Mouse (Mus musculus) neutrophil, adult 5-6 weeks (primary cell): ENCODE data around the gene Mical3. TPM values are rescaled to one million over a fixed set of nuclear protein-coding genes. Genes with fewer than 3 reads are reported as not detected.

Experiments
- ATAC-seq: fragments of 151-379, 151-347 bp; 2 replicates; pipeline ENCODE4 v1.8.0; 2017; ENCODE audit warnings: mild to moderate bottlenecking, moderate TSS enrichment; ENCODE audit not compliant: insufficient number of reproducible peaks, poor library complexity, low FRiP score, severe bottlenecking; ENCODE audit errors: extremely low read depth
- total RNA-seq: library from RNA; stranded (forward); fragments of 200-1000 nt; gene quantifications from 2 replicates; pipeline ENCODE4 v1.2.3, GENCODE M21; 2017

The Mical3 gene
- total RNA-seq: 13.6 and 17.1 TPM in 2 replicates

DNA sequence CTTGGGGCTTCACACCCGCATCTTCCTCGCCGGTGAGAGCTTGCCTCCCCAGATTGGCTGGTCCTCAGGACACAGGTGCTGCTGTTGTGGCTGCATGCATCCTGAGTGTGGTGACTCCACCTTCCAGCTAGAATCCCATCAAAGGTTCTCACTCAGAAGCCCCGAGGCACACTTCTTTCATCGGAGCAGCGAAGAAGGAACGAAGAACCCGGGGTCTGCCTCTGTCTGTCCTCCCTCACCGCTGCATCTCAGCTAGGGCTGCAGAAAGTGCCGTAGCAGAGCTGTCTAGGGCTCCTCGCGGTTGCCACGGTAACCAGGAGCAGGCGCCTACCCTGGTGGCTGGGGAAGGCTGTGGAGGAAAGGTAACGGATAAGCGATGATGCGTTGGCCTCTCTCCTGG lies at the start of gene Mical3:
Mical3 (minus strand) TSS at position 227 of the 400 bp plus-strand sequence.
- no peak for ATAC-seq

DNA sequence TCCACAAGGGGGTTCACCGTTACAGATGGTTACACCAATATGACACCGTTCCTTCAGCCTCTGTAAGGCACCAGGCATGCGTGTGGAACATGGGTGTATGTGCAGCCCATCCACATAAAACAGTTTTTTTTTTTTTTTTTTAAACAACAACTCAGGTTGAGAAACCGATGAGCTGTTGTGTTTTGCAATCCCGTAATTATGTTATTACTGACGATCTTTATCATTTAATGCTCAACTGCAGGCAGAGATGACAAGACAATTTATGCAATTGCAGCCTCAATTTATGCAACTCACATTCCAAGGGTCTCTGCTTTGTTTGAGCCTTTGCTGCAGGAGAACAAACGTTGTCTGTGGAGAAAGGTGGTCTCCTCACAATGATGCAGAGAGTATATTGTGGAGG lies 49.0 kb upstream of the Mical3 start:
- no peak for ATAC-seq

DNA sequence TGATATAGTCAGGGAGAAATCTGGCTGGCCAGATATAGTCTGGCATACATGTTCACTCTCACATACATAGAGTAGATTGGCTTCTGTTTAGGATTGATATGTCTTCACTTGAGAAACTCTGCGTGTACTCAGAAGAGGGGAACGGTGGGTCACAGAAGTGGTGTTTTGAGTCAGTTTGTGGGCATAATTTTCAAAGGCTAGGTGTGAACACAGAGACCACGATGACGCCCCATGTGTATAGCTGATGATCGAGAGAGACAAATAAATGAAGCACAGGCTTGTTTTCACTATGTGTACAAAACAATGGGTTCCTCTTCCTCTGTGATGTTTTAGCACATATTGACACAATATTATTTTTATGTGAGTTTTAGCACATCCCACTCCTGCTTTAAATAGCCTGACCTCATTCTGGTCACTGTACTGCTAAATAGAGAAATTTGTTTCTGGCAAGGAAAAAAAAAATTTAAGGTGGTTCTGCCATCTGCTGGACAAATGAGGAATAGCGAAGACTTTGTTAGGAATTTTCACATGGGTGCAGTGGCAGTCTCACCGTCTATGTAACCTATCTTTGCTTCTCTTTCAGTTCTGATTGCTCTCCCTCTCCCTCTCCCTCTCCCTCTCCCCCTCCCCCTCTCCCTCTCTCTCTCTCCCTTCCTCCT lies 48.0 kb upstream of the Mical3 start:
- 0 out of 2 replicates have a peak, but pooled peaks have one; percentile 28 for ATAC-seq

DNA sequence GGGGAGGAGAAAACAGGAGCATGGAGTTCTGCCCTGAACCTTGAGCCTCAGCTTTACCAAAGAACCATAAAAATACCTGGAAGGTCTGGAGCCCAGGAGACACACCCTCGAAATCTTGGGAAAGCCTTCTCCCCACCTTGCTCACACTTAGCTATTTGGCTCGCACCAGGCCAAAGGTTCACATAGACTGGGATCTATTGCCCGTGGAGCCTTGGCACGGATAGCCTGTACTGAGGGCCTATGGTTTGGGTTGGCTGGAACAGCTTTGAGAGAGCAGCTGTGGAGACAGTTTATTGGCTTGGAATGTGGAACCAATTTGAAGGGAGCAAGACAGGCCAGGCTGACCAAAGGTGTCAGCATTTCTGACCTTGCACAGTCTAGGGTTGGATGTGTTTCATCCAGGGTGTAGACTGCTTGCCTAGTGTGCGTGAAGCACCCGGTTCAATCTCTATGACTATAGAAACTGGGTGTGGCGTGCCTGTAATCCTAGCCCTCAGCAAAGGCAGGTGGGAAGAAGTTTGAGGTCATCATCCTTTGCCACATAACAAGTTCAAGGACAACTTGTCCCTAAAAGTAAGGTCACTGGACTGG lies 46.4 kb upstream of the Mical3 start:
- no peak for ATAC-seq

DNA sequence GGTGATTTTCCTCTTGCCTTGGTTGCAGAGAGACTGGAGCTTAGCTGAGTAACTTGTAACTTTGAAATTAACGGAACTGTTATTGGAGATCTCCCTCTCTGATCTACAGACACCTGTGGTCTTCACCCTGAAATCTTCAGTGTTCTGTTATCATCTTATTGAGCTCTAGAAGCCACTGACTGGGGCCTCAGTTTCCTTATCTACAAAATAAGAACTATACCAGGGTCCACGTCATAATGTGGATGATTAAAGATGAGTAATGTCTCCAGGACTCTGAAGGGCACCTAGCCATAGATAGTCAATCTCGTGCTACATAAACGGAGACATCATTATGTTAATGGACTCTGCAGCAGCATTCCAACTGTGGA lies 45.9 kb upstream of the Mical3 start:
- no peak for ATAC-seq

DNA sequence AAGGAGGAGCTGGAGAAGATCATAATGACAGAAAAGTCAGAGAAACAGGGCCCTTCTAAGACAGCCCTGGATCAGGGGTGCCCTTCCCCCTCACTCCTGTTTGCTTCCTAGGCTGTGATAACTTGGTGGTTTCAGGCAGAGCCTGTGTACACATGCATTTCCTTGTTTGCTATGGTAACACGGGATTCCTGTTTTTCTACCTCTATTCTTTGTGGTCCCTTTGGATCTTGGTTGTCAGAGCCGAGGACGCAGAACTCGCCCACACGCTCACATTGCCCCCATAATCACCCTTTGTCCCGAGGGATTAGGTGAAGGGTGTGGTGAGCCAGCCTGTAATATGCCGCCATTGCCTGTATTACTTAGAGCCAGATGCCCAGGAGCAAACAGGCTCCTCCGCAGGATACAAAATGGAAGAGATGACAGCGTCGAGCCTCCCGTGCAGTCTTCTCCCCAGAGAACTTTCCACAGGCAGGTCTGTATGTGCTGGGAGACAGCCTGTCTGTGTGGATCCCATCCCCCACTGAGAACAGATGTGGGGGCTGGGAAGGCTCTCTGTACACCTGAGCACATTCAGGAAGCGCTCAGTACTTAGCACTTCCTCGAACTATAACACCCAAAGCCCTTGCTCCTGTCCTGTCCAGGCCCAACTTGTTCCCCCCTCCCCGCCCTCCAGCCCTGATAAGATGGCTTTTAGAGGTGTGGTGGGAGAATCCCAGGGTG lies 45.4 kb upstream of the Mical3 start:
- ATAC-seq: no peak

DNA sequence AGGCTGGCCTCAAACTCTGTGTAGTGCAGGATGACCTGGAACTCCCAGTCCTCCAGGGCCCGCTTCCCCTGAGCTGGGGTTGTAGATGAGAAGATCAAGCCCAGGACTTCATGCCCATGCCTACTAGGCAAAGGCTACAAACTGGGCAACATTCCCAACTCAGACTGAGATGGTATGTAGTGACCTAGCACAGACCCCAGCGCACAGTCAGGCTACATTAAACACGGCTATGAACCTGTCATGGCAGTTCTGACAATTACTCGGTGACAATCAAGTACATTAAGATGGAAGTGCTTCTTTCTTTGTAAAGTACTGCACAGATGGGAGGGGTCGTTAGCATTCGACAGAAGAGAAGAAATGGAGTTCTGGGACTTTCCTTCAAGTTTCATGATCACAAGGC lies 44.0 kb upstream of the Mical3 start:
- no peak for ATAC-seq

DNA sequence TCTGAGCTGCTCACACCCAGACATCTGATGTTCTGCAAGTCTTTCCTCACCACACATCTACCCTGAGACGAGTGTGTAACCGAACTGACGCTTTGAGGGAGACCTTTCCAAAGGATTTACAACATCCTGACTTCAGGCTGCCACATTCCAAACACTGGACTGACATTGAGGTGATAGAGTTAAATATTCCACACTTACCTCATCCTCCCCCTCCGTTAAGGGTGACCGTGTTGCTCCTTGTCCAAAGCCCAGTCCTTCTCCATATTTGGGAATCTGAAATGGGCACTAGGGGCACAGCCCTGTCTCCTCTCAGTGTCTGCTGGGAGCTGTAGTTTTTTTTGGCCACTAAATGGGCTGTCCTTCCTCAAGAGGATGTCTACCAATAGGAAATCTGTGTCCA lies 42.7 kb upstream of the Mical3 start:
- no peak for ATAC-seq

DNA sequence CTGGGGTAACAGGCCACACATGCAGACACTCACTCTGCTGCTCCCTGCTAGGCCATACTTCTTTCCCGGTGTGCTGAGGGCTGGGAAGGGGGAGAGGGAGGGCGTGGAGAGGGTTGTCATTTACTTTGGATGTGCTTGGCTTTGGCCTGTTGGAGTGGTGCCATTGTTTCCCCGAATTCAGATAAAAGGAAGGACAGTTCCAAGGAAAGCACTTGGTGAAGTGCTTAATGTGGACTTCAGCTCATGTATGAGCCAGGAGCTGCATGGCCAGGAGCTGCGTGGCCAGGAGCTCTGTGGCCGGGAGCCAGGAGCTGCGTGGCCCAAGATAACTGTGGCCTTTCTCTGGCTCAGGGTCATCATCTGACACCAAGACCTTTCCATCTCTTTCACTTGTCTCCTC lies 40.3 kb upstream of the Mical3 start:
- no peak for ATAC-seq

DNA sequence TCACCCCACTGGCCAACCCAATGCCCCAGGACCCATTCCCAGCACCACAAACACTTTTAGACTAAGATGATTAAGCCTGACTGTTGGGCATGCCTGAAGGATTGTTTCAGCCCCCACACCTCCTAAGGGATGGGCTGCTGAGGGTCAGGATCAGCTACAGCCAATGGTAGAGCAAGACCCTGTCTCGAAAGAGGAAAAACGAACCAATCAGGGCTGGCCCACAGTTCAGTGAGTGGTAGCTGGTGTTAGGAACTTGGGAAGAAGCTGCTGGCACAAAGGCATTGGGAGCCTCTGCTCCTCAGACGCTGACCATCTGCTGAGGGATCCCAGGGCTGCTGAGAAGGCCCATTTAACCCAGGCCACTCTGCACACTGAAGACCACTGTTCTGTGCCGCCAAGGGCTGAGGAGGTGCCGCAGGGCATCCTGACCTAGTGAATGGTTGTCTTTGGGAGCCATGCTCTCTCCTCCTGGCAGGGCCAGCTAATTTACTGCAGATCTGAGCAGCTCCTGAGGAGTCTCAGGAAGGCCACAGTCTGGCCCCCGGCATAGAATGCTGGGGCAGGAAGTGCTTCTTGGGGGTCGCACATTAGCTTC lies 36.7 kb upstream of the Mical3 start:
- no peak for ATAC-seq

DNA sequence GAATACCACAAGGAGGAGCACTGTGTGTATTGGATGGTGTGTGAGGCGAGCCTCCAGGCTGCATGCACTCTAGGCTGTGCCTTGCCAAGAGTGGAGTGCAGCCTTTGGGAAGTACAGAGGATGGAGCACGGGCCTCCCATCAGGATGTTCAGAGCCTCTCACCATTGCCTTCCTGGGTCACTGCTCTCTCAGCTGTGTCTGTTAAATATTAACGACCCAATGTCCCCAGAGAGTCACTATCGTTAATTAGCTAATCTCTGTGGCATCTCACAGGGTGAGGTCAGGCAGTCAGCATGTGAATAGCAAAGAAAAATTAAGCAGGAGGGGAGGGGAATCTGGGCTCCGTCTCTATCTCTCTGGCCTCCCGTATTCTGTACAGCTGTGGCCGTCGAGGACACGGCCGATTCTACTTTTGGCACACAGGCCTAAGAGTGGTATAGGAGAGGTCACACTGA lies 35.3 kb upstream of the Mical3 start:
- ATAC-seq: no peak

DNA sequence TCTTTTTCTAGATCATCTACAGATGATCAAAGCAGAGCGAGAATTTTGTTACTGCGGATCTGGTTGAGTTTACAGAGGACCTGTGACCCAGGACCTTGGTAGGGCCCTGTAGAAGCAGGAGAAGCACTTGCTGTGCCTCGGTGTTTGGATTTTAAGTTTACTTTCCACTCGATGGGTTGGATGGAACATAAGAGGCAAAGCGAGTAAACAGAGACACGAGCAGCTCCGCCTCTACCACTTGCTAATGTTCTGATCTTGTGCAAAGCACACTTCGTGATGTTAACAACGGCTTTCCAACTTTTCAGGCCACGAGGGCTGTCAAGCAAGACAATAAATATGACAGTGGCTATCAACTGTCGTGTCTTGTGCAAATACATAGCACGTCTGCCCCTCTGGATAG lies 31.8 kb upstream of the Mical3 start:
- no peak for ATAC-seq

DNA sequence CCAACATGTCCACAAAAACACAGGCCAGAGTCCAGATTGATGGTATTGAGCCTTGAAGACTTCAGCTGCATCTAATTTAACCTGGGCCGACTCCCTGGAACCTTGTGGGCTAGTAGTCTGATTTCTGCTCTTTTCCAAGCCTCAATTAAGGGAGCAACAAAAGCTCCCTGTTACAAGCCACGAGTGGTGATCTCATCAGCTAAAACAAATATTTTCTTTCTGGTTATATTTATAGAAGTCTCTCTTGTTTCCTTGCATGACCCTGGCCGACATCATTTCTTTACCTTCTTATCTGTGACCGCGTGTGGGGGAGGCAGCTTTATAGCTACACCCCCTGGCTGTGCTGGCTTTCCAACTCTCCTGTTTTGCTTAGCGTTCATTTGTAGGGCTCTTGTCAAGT lies 29.3 kb upstream of the Mical3 start:
- ATAC-seq: no peak

DNA sequence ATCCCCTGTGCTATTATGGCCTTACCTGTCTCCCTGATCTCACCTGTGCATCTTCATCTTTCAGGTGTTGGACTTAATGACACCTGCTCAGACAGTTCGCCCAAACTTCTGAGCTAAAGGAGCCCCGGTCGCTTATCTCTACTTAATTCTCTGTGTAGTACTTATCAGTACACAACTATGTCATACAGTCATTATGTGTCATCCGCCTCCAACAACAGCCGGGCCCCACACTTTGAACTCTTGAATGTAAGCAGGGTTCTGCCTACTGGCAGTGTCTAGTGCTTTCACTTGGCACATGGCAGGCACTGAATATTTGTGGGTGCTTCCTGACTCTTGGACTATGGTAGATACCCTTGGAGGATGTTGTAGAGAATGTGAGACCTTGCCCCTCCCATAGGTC lies 28.8 kb upstream of the Mical3 start:
- no peak for ATAC-seq

DNA sequence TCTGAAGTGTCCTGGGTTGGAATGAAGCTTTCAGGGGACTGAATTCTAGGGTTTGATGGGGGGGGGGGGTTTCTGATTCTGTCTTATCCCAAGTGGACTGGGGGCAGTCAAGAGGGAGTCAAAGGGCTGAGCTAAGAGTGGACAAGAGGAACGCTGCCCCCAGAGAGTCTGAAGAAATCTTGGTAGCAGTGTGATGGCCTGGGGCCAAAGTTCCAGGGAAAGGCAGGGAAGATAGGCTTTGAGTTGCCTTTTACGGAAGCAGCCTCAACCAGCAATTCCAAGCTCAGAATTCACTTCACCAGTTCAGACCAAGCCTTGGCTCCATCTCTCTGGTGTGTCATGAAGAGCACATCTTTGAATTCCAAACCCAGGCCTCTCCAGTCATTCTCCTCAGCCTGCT lies 25.2 kb upstream of the Mical3 start:
- no peak for ATAC-seq

DNA sequence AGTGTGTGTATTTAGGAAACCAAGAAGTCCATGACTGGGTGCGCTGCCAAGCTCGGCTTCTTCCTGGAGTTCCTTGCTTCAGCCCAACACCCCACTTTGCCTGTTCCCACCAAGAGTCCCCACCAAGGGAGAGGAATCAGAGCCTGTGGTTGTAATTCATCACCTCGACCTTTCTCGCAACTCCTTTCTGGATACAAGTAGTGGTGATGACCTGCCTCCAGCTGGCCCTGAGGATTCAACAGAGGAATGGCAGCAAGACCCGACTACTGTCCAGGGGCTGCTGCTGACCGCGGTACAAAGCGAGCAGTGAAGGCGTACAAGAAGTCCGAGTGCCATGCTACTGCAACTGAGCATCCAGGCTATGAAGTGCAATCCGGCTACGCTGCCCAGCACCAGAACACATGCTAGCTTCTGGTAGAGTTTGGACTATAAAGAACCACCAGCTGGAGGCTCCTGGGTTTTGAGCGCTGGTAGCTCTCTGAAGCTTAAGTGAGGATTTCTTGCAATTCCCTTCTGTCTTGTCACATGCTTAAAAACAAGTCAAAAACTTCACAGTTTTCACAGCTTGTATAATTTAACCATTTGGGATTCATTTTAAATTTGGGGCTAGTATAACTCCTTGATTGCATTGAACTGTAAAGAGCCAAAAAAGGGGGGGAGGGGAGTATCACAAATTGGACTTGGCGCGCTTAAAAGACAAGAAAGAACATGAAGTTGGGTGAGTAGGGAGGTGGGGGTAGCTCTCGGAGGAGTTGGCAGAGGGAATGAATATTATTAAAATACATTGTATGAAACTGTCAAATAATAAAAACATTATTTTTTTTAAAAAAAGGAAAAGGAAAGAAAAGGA lies 23.9 kb upstream of the Mical3 start:
- ATAC-seq: no peak

DNA sequence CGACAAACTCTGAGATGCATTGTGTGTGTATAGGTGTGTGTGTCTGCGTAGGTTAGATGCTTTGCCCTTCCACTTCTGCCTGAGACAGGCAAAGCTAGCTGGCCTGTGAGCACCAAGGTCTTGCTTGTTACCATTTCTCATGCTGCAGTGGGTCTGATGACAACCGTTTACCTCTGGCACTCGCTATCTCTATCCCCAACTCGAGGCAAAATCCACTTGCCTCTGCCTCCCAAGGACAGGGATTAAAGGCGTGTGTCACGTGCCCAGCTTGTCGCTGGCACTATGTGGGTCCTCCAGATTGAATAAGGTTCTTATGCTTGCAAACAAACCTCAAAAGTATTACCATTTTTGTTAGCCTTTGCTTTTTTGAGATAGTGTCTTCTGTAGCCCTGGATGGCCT lies 22.4 kb upstream of the Mical3 start:
- ATAC-seq: no peak

DNA sequence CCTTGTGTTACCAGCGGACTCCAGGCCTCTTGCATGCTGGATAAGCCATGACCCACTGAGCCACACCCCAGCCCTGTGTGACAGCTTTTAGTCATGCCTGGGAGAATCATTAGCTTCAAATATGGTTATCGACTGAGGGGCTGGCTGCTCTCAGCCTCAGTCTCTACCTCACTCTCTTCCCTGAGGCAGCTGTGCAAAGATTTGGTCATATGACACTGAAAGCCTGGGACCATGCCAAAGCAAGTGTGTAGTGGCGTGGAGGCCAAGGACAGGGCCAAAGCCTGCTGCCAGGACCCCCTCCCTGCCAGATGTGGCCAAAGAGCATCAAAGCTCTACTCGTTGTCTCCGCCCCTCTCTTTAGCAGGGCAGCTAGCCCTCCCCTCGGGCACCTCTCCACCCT lies 20.9 kb upstream of the Mical3 start:
- ATAC-seq: no peak

DNA sequence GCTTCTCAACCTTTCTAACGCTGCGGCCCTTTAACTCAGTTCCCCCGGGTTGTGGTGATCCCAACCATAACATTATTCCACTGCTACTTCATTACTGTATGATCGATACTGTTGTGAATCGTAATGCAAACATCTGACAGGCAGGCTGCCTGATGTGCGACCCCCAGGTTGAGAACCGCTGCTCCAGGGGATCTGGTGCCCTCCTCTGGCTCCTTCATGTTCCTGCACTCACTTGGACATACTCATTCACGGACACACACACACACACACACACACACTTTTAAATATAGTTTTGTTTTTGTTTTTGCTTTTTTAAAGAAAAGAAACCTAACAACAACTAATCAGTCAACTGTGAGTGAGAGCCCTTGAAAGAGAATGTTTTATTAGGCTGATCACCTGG lies 19.3 kb upstream of the Mical3 start:
- ATAC-seq: no peak
